12 mouse cellular contexts compared by ENCODE assay signal in genomic region chr14:58868176-58868949, GRCm38 (mm10).
DNase-seq lines count a peak whose midpoint lies in the region; ATAC-seq and TF ChIP-seq lines count a peak whose summit lies in the region.
"Had no signal": no experiment of that assay in that cellular context is flagged by ENCODE, and none has a peak within 500 bp of the region (broad histone marks: within the 10 kb centered on the region; RNA-seq: fewer than 3 reads in every experiment).

No protein-coding gene starts in this region.

- no peak for TF ChIP-seq CTCF in midbrain, postnatal 0 days (IDR thresholded peaks at IDR 0.05)
- no peak for TF ChIP-seq CTCF in liver, postnatal 0 days (IDR thresholded peaks at IDR 0.05; ENCODE audit: low read depth)

- no peak for TF ChIP-seq EP300 in liver, postnatal 0 days (IDR thresholded peaks at IDR 0.05; ENCODE audit: low read depth)

- 16% methylated on average over 14 of the region's 14 CpGs for WGBS in hindbrain, embryonic 16.5 days
- WGBS in midbrain, postnatal 0 days = 34% methylated on average over 14 of the region's 14 CpGs
- 75% methylated on average over 14 of the region's 14 CpGs for WGBS in liver, postnatal 0 days (ENCODE audit: insufficient replicate concordance)

- no peaks in the 10 kb centered on the region for H3K36me3 ChIP-seq in hindbrain, embryonic 16.5 days (ENCODE audit: control insufficient read depth, insufficient read depth, low read length)
- H3K36me3 ChIP-seq in midbrain, postnatal 0 days (ENCODE audit: insufficient read depth, low read length) = no peaks in the 10 kb centered on the region
- H3K36me3 ChIP-seq in liver, postnatal 0 days (replicated peaks; ENCODE audit: insufficient read depth, low read length) = no peaks in the 10 kb centered on the region
- H3K36me3 ChIP-seq: intestine, embryonic 15.5 days; lung, embryonic 15.5 days had no signal

- no peak for ATAC-seq in hindbrain, embryonic 16.5 days
- ATAC-seq in midbrain, postnatal 0 days (ENCODE audit: low FRiP score) = no peak
- no peak for ATAC-seq in liver, postnatal 0 days
- ATAC-seq: intestine, embryonic 15.5 days had no signal

- DNase-seq in embryo, embryonic 10.5 days (ENCODE audit: low spot score) = peak; percentile 47
- DNase-seq in embryo, embryonic 9.5 days (ENCODE audit: extremely low spot score) = peak; percentile 34
- no peak for DNase-seq in midbrain, postnatal 0 days (ENCODE audit: low spot score)
- no peak for DNase-seq in cerebellum, postnatal 25 days
- no peak for DNase-seq in adrenal gland, adult 8-10 months
- DNase-seq in liver, postnatal 0 days = no peak
- DNase-seq: cerebellum, adult 2 months; gastrocnemius, postnatal 36 days; thymus, postnatal 14 days had no signal

- peak overlapping the region; percentile 39 for H3K4me2 ChIP-seq in hindbrain, embryonic 16.5 days (ENCODE audit: low read length)
- H3K4me2 ChIP-seq in midbrain, postnatal 0 days (ENCODE audit: low read depth, low read length, poor library complexity, severe bottlenecking) = peak overlapping the region; percentile 28
- no peak overlapping the region for H3K4me2 ChIP-seq in liver, postnatal 0 days (ENCODE audit: low read depth, low read length)
- H3K4me2 ChIP-seq: intestine, embryonic 15.5 days; lung, embryonic 15.5 days had no signal

- no peaks in the 10 kb centered on the region for H3K9me3 ChIP-seq in hindbrain, embryonic 16.5 days (ENCODE audit: control insufficient read depth, low read length)
- H3K9me3 ChIP-seq in midbrain, postnatal 0 days (ENCODE audit: low read length) = no peaks in the 10 kb centered on the region
- H3K9me3 ChIP-seq in liver, postnatal 0 days (ENCODE audit: low read length) = no peaks in the 10 kb centered on the region
- H3K9me3 ChIP-seq: intestine, embryonic 15.5 days; lung, embryonic 15.5 days had no signal

- no peak overlapping the region for H3K27ac ChIP-seq in hindbrain, embryonic 16.5 days (ENCODE audit: low read depth, low read length)
- no peak overlapping the region for H3K27ac ChIP-seq in midbrain, postnatal 0 days (ENCODE audit: low read depth, low read length)
- no peak overlapping the region for H3K27ac ChIP-seq in liver, postnatal 0 days (ENCODE audit: low read depth)
- H3K27ac ChIP-seq: intestine, embryonic 15.5 days; lung, embryonic 15.5 days had no signal

- 0 out of 2 replicates have a peak overlapping the region, but pooled peaks have one; percentile 1 for H3K4me3 ChIP-seq in hindbrain, embryonic 16.5 days (ENCODE audit: low read length)
- H3K4me3 ChIP-seq in midbrain, postnatal 0 days (ENCODE audit: low read depth, low read length) = no peak overlapping the region
- no peak overlapping the region for H3K4me3 ChIP-seq in liver, postnatal 0 days (ENCODE audit: low read depth, low read length)
- H3K4me3 ChIP-seq: intestine, embryonic 15.5 days; lung, embryonic 15.5 days had no signal

- peaks cover 11% of the 10 kb centered on the region for H3K4me1 ChIP-seq in hindbrain, embryonic 16.5 days (ENCODE audit: control insufficient read depth, insufficient read depth, low read depth, low read length)
- H3K4me1 ChIP-seq in midbrain, postnatal 0 days (ENCODE audit: insufficient read depth, low read length) = 0 out of 2 replicates have a peak, but pooled peaks cover 2% of the 10 kb centered on the region
- no peaks in the 10 kb centered on the region for H3K4me1 ChIP-seq in liver, postnatal 0 days (ENCODE audit: insufficient read depth)
- H3K4me1 ChIP-seq: intestine, embryonic 15.5 days had no signal

- H3K9ac ChIP-seq in hindbrain, embryonic 16.5 days (ENCODE audit: low read depth, low read length) = no peak overlapping the region
- no peak overlapping the region for H3K9ac ChIP-seq in midbrain, postnatal 0 days (replicated peaks; ENCODE audit: low read length, poor library complexity, severe bottlenecking)
- H3K9ac ChIP-seq in liver, postnatal 0 days (replicated peaks) = no peak overlapping the region
- H3K9ac ChIP-seq: intestine, embryonic 15.5 days; lung, embryonic 15.5 days had no signal

- no peaks in the 10 kb centered on the region for H3K27me3 ChIP-seq in hindbrain, embryonic 16.5 days (replicated peaks; ENCODE audit: control insufficient read depth, insufficient read depth, low read length)
- no peaks in the 10 kb centered on the region for H3K27me3 ChIP-seq in midbrain, postnatal 0 days (ENCODE audit: insufficient read depth, low read length)
- no peaks in the 10 kb centered on the region for H3K27me3 ChIP-seq in liver, postnatal 0 days (ENCODE audit: insufficient read depth, low read length)
- H3K27me3 ChIP-seq: intestine, embryonic 15.5 days; lung, embryonic 15.5 days had no signal

Comparison
In these comparisons a context has a peak if more than half of its experiments do, and no peak if none do; other contexts are left out.
1. DNase-seq: peak in embryo, embryonic 10.5 days (single experiment) and embryo, embryonic 9.5 days (single experiment); none in midbrain, postnatal 0 days (single experiment), cerebellum, postnatal 25 days (0 of 2), adrenal gland, adult 8-10 months (single experiment) and liver, postnatal 0 days (single experiment).